Mouse (Mus musculus) CH12.LX (cell line): ENCODE results near the gene Samd13. TPM values are rescaled to one million over a fixed set of nuclear protein-coding genes. Genes with fewer than 3 reads are reported as not detected.

ENCODE experiments used
- polyA plus RNA-seq: library from polyadenylated mRNA; unstranded; fragments of >175 nt; gene quantifications from 2 replicates; pipeline ENCODE4 v1.2.1, GENCODE M21; 2012; ENCODE audit warnings: low read depth; ENCODE audit not compliant: insufficient read length
- total RNA-seq, 2 experiments: library from RNA; depleted of rRNA; stranded (reverse); fragments of 300-350 nt in 1 of 2; fragments of >200 nt in 1 of 2; gene quantifications; 2 replicates each; pipeline ENCODE4 v1.2.3; 2012 to 2014

Samd13 gene
- total and polyA plus RNA-seq, 3 experiments, result not detected

Other genes starting within 250 kb of the Samd13 start
- 17.1 and 21.4 TPM in 2 replicates for gene Ctbs, start 235.8 kb downstream of the Samd13 start, total RNA-seq (2012; rRNA removed)
- gene Ctbs, start 235.8 kb downstream of the Samd13 start, total RNA-seq (2014; rRNA removed), result 48.8 and 56.9 TPM in 2 replicates
- gene Ctbs, start 235.8 kb downstream of the Samd13 start, polyA plus RNA-seq, result 26.5 and 33.5 TPM in 2 replicates
- 1.3 and 2.0 TPM in 2 replicates for gene Spata1, start 185.8 kb downstream of the Samd13 start, total RNA-seq (2012; rRNA removed)
- gene Spata1, start 185.8 kb downstream of the Samd13 start, total RNA-seq (2014; rRNA removed), result 1.4 and 1.8 TPM in 2 replicates
- gene Spata1, start 185.8 kb downstream of the Samd13 start, polyA plus RNA-seq, result 2.6 and 2.9 TPM in 2 replicates
- gene Gng5, start 185.8 kb downstream of the Samd13 start, total RNA-seq (2012; rRNA removed), result 397 and 398 TPM in 2 replicates
- gene Gng5, start 185.8 kb downstream of the Samd13 start, total RNA-seq (2014; rRNA removed), result 630 and 677 TPM in 2 replicates
- 447 and 603 TPM in 2 replicates for gene Gng5, start 185.8 kb downstream of the Samd13 start, polyA plus RNA-seq
- gene Rpf1, start 164.2 kb downstream of the Samd13 start, total RNA-seq (2012; rRNA removed), result 100 and 121 TPM in 2 replicates
- 262 and 300 TPM in 2 replicates for gene Rpf1, start 164.2 kb downstream of the Samd13 start, total RNA-seq (2014; rRNA removed)
- 185 and 207 TPM in 2 replicates for gene Rpf1, start 164.2 kb downstream of the Samd13 start, polyA plus RNA-seq
- gene Uox, start 115.2 kb downstream of the Samd13 start, total RNA-seq (2012; rRNA removed), result not detected in 2 replicates
- not detected in 2 replicates for gene Uox, start 115.2 kb downstream of the Samd13 start, total RNA-seq (2014; rRNA removed)
- gene Uox, start 115.2 kb downstream of the Samd13 start, polyA plus RNA-seq, result not detected in 2 replicates
- gene Dnase2b, start 70.0 kb downstream of the Samd13 start, total RNA-seq (2012; rRNA removed), result not detected in 2 replicates
- not detected in 2 replicates for gene Dnase2b, start 70.0 kb downstream of the Samd13 start, total RNA-seq (2014; rRNA removed)
- not detected in 2 replicates for gene Dnase2b, start 70.0 kb downstream of the Samd13 start, polyA plus RNA-seq
- gene 4930503B20Rik, start 34.3 kb downstream of the Samd13 start, total RNA-seq (2012; rRNA removed), result not detected in 2 replicates
- not detected in 2 replicates for gene 4930503B20Rik, start 34.3 kb downstream of the Samd13 start, total RNA-seq (2014; rRNA removed)
- not detected in 2 replicates for gene 4930503B20Rik, start 34.3 kb downstream of the Samd13 start, polyA plus RNA-seq
- gene Prkacb, start 127.4 kb upstream of the Samd13 start, total RNA-seq (2012; rRNA removed), result 29.0 and 33.1 TPM in 2 replicates
- gene Prkacb, start 127.4 kb upstream of the Samd13 start, total RNA-seq (2014; rRNA removed), result 65.1 and 70.3 TPM in 2 replicates
- 61.8 and 62.1 TPM in 2 replicates for gene Prkacb, start 127.4 kb upstream of the Samd13 start, polyA plus RNA-seq
- 1.9 and 3.9 TPM in 2 replicates for gene Ttll7, start 166.8 kb upstream of the Samd13 start, total RNA-seq (2012; rRNA removed)
- 2.0 TPM in 2 replicates for gene Ttll7, start 166.8 kb upstream of the Samd13 start, total RNA-seq (2014; rRNA removed)
- 1.1 and 1.7 TPM in 2 replicates for gene Ttll7, start 166.8 kb upstream of the Samd13 start, polyA plus RNA-seq